Mouse (Mus musculus): Measurements from ENCODE around the gene Hsph1. TPM values are rescaled to one million over a fixed set of nuclear protein-coding genes. Genes with fewer than 3 reads are reported as not detected.

Gene Hsph1
- total RNA-seq, 1 experiment from 2014 or later, result 88.1 TPM

GRCm38 (mm10) chr5:149642783-149643509, 6.8 kb upstream of the Hsph1 start:
- no peak for ATAC-seq (replicated peaks; ENCODE audit: low read depth, poor library complexity, severe bottlenecking)

- 0 out of 2 replicates have a peak, but pooled peaks have one; percentile 47 for ATAC-seq (replicated peaks; ENCODE audit: low read depth, poor library complexity, severe bottlenecking)
Measured at GRCm38 (mm10) chr5:149642366-149642765, 6.2 kb upstream of the Hsph1 start.

GRCm38 (mm10) chr5:149641277-149641892, 5.2 kb upstream of the Hsph1 start:
- ATAC-seq (replicated peaks; ENCODE audit: low read depth, poor library complexity, severe bottlenecking), result no peak

- no peak for ATAC-seq (replicated peaks; ENCODE audit: low read depth, poor library complexity, severe bottlenecking)
Measured at GRCm38 (mm10) chr5:149637306-149637705, 1.1 kb upstream of the Hsph1 start.

GRCm38 (mm10) chr5:149635556-149635955, 620 bp downstream of the Hsph1 start:
- peak; percentile 19; the same call in 1 of the 2 replicates for ATAC-seq (replicated peaks; ENCODE audit: low read depth, poor library complexity, severe bottlenecking)

- no peak for ATAC-seq (replicated peaks; ENCODE audit: low read depth, poor library complexity, severe bottlenecking)
Measured at GRCm38 (mm10) chr5:149634409-149635035, 1.7 kb downstream of the Hsph1 start.

GRCm38 (mm10) chr5:149625547-149625946, 10.6 kb downstream of the Hsph1 start:
- ATAC-seq (replicated peaks; ENCODE audit: low read depth, poor library complexity, severe bottlenecking), result no peak

GRCm38 (mm10) chr5:149623815-149624675, 12.1 kb downstream of the Hsph1 start:
- ATAC-seq (replicated peaks; ENCODE audit: low read depth, poor library complexity, severe bottlenecking), result peak; percentile 78

- no peak for ATAC-seq (replicated peaks; ENCODE audit: low read depth, poor library complexity, severe bottlenecking)
Measured at GRCm38 (mm10) chr5:149622644-149623043, 13.5 kb downstream of the Hsph1 start.

- no peak for ATAC-seq (replicated peaks; ENCODE audit: low read depth, poor library complexity, severe bottlenecking)
Measured at GRCm38 (mm10) chr5:149622152-149622551, 14.0 kb downstream of the Hsph1 start.

- no peak for ATAC-seq (replicated peaks; ENCODE audit: low read depth, poor library complexity, severe bottlenecking)
Measured at GRCm38 (mm10) chr5:149617776-149618425, 18.3 kb downstream of the Hsph1 start.

GRCm38 (mm10) chr5:149616817-149617216, 19.4 kb downstream of the Hsph1 start:
- no peak for ATAC-seq (replicated peaks; ENCODE audit: low read depth, poor library complexity, severe bottlenecking)

GRCm38 (mm10) chr5:149616138-149616537, 20.0 kb downstream of the Hsph1 start:
- ATAC-seq (replicated peaks; ENCODE audit: low read depth, poor library complexity, severe bottlenecking), result no peak

GRCm38 (mm10) chr5:149612740-149613139, 23.4 kb downstream of the Hsph1 start:
- no peak for ATAC-seq (replicated peaks; ENCODE audit: low read depth, poor library complexity, severe bottlenecking)

- ATAC-seq (replicated peaks; ENCODE audit: low read depth, poor library complexity, severe bottlenecking), result no peak
Measured at GRCm38 (mm10) chr5:149612165-149612518, 24.0 kb downstream of the Hsph1 start.

- no peak for ATAC-seq (replicated peaks; ENCODE audit: low read depth, poor library complexity, severe bottlenecking)
Measured at GRCm38 (mm10) chr5:149611476-149612164, 24.6 kb downstream of the Hsph1 start.

- ATAC-seq (replicated peaks; ENCODE audit: low read depth, poor library complexity, severe bottlenecking), result no peak
Measured at GRCm38 (mm10) chr5:149607083-149607720, 29.0 kb downstream of the Hsph1 start.

GRCm38 (mm10) chr5:149603241-149603640, 32.9 kb downstream of the Hsph1 start:
- ATAC-seq (replicated peaks; ENCODE audit: low read depth, poor library complexity, severe bottlenecking), result no peak

- ATAC-seq (replicated peaks; ENCODE audit: low read depth, poor library complexity, severe bottlenecking), result no peak
Measured at GRCm38 (mm10) chr5:149601996-149602395, 34.2 kb downstream of the Hsph1 start.

Data from common myeloid progenitor, adult 5-6 weeks (primary cell).